Mouse (Mus musculus): ENCODE data around the gene Vps53.
"Not testable (repeated sequence)": the region's sequence is repeated elsewhere in the genome, so short reads cannot be mapped to it uniquely, and the experiment has no call there.

Gene Vps53

GRCm38 (mm10) chr11:76015814-76016213, 163.6 kb downstream of the Vps53 start:
- no peak for DNase-seq (ENCODE audit: low read depth, low spot score)

DNA sequence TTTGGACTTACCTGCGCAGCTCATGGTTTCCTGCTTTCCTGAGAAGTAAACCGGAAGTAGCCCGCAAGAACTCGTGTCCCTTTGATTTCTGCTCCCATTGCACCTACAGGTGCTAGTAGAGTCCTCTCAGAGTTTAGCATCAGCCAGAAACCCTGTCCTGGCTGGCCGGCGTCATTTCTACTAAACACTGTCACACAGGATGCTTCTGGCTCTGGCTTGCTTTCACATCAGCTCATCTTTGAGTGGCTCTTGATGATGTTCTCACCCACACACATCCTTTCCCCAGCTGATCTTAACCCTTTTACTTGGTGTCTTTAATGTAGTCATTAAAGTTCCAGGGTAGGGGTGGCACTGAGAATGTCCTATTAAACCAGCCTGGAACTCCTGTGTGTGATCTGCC, 164.2 kb downstream of the Vps53 start:
- DNase-seq (ENCODE audit: low read depth, low spot score): no peak

GRCm38 (mm10) chr11:76010838-76011624, 168.4 kb downstream of the Vps53 start:
- no peak for DNase-seq (ENCODE audit: low read depth, low spot score)

DNA sequence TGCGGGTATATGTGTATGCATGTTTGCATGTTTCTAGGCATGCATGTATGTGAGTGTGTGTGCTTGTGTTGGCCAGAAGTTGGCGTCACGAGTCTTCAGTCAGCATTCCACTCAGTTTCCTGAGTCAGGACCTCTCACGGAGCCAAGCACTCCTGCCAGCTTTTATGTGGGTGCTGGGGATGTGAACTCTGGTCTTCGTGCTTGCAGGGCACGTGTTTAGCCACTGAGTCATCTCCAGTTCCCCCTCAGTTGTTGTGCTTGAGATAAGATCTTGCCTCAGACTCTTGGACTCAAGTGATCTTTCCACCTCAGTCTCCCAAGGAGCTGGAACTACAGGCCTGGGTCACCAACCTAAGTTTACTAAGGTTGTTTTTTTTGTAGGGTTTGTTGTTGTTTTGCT, 170.3 kb downstream of the Vps53 start:
- no peak for DNase-seq (ENCODE audit: low read depth, low spot score)

DNA sequence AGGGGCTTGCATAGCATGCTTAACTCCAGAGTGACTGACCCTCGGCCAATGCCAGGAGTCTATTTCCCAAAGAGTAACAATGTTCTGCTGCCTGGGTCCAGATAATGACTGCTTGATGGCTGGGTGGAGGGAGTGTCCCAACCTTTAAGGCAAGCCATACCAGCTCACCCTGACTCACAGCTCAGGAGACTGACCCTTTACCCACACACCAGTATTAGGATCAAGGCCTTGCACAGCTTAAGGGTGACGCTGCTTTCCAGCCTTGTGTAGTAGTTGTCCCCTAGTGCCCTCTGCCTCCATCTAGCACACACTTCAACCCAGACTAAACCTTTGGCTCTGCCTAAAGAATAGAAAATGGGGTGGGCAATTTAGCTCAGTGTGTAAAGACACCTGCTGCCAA, 171.3 kb downstream of the Vps53 start:
- DNase-seq (ENCODE audit: low read depth, low spot score): no peak

DNA sequence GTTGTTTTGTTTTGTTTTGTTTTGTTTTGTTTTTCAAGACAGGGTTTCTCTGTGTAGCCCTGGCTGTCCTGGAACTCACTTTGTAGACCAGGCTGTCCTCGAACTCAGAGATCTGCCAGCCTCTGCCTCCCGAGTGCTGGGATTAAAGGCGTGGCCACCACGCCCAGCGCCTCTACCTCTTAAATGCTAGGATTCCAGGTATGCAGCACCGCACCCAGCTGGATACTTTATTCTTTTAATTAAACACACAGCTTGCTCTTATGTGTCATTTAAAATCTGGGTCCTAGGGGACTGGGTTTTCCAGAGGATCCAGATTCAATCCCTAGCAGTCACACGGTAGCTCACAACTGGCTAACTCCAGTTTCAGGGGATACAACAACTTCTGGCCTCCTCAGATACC, 175.2 kb downstream of the Vps53 start:
- DNase-seq (ENCODE audit: low read depth, low spot score): not testable (repeated sequence)

- no peak for DNase-seq (ENCODE audit: low read depth, low spot score)
These were observed 178.1 kb downstream of the Vps53 start for GRCm38 (mm10) chr11:76001237-76001878.

- DNase-seq (ENCODE audit: low read depth, low spot score): no peak
These were observed 178.7 kb downstream of the Vps53 start for GRCm38 (mm10) chr11:76000701-76001100.

DNA sequence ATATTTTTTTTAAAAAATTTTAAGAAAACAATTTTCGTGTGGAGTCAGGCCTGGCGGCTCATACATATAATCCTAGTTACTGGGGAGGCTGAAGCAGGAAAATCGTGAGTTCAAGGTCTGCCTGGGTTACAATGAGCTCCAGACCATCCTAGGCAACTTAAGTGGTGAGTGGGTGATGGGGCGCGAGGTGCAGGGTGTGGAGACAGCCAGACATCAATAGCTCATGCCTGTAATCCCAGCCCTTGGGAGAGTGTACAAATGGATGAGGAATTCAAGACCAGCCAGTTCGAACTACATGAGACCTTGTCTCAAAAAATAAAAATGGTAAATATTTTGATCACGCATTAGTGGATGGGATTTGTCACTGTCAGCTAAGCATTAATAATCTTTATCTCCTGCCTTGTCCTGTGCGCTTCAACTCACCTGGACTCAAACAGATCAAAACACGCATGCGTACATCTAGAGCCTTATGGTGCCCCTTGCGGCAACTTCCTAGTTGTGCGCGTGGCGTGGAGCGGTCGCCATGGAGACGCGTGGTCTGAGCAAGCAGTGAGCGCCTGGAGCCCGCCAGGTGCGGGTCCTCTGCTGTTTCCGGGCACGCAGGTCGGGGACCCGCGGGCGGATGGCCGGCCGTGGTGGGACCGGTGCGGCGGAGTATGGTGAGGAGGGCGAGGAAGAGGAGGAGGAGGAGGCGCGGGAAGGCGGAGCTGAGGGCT, 179.8 kb downstream of the Vps53 start, which contains the start of gene 1700016K19Rik:
1700016K19Rik (plus strand) TSS at position 473 of the 716 bp plus-strand sequence.
- no peak for DNase-seq (ENCODE audit: low read depth, low spot score)

All from c-Kit-negative CD71-positive TER-119-positive erythroid progenitor cells, embryonic 14.5 days (primary cell).